Mouse (Mus musculus): ENCODE data around the gene Tsn. TPM values are rescaled to one million over a fixed set of nuclear protein-coding genes. Genes with fewer than 3 reads are reported as not detected.

Tsn gene
- polyA plus RNA-seq (2016; fragmentation: Nextera tagmentation; extraction: Ambion mirVana), result 386 and 410 TPM in 2 replicates

- Histone ChIP-seq H3K9me3 (no peaks in the 10 kb centered on the region), H3K4me2 (replicated peaks) (peak within 1 kb of the TSS; percentile 77), H3K4me3 (peak within 1 kb of the TSS; percentile 56), H3K27me3 (replicated peaks) (no peaks in the 10 kb centered on the region), H3K4me1 (peaks cover 6% of the 10 kb centered on the region; the same call in 1 of the 2 replicates), H3K27ac (peak within 1 kb of the TSS; percentile 79), H3K9ac (peak within 1 kb of the TSS; percentile 71), H3K36me3 (peaks cover 6% of the 10 kb centered on the region)
- ATAC-seq (ENCODE audit: low FRiP score, low read depth), result peak; percentile 51
- 56% methylated on average over 12 of the region's 12 CpGs for WGBS
Observed at GRCm38 (mm10) chr1:118311622-118312326, at the start of gene Tsn. Gene Tsn, minus strand, starts transcription at chr1:118311739.

- no peaks in the 10 kb centered on the region for H3K36me3 ChIP-seq
- 68% methylated on average over 6 of the region's 6 CpGs for WGBS
- ATAC-seq (ENCODE audit: low FRiP score, low read depth), result no peak
Observed at GRCm38 (mm10) chr1:118359071-118359761, 47.7 kb upstream of the Tsn start.

GRCm38 (mm10) chr1:118349922-118350321, 38.4 kb upstream of the Tsn start:
- Histone ChIP-seq H3K36me3 (no peaks in the 10 kb centered on the region), H3K4me2 (replicated peaks) (no peak overlapping the region), H3K4me3 (no peak overlapping the region), H3K9me3 (no peaks in the 10 kb centered on the region), H3K27me3 (replicated peaks) (no peaks in the 10 kb centered on the region), H3K27ac (no peak overlapping the region), H3K9ac (no peak overlapping the region), H3K4me1 (no peaks in the 10 kb centered on the region)
- no peak for ATAC-seq (ENCODE audit: low FRiP score, low read depth)
- 81% methylated on average over 3 of the region's 3 CpGs for whole genome bisulfite sequencing

More at GRCm38 (mm10) chr1:118359071-118359761, 47.7 kb upstream of the Tsn start:
- Histone ChIP-seq H3K4me1 (no peaks in the 10 kb centered on the region), H3K4me3 (no peak overlapping the region), H3K4me2 (replicated peaks) (no peak overlapping the region), H3K27ac (no peak overlapping the region), H3K9me3 (no peaks in the 10 kb centered on the region), H3K27me3 (replicated peaks) (no peaks in the 10 kb centered on the region), H3K9ac (no peak overlapping the region)

GRCm38 (mm10) chr1:118343649-118344435, 32.3 kb upstream of the Tsn start:
- Histone ChIP-seq H3K4me1 (no peaks in the 10 kb centered on the region), H3K27ac (no peak overlapping the region), H3K4me3 (no peak overlapping the region), H3K9me3 (no peaks in the 10 kb centered on the region), H3K36me3 (no peaks in the 10 kb centered on the region), H3K9ac (no peak overlapping the region), H3K27me3 (replicated peaks) (no peaks in the 10 kb centered on the region), H3K4me2 (replicated peaks) (no peak overlapping the region)
- no peak for ATAC-seq (ENCODE audit: low FRiP score, low read depth)
- 46% methylated on average over 6 of the region's 6 CpGs for WGBS

GRCm38 (mm10) chr1:118337921-118338320, 26.4 kb upstream of the Tsn start:
- H3K9me3 ChIP-seq, result no peaks in the 10 kb centered on the region
- ATAC-seq (ENCODE audit: low FRiP score, low read depth), result no peak
- no peaks in the 10 kb centered on the region for H3K4me1 ChIP-seq
- 77% methylated on average over 5 of the region's 5 CpGs for WGBS
- no peak overlapping the region for H3K9ac ChIP-seq
- H3K4me2 ChIP-seq (replicated peaks), result no peak overlapping the region
- no peak overlapping the region for H3K27ac ChIP-seq
- H3K36me3 ChIP-seq, result peaks cover 21% of the 10 kb centered on the region
- H3K4me3 ChIP-seq, result no peak overlapping the region
- no peaks in the 10 kb centered on the region for H3K27me3 ChIP-seq (replicated peaks)

- Histone ChIP-seq H3K9ac (no peak overlapping the region), H3K27me3 (replicated peaks) (no peaks in the 10 kb centered on the region), H3K4me1 (no peaks in the 10 kb centered on the region), H3K9me3 (no peaks in the 10 kb centered on the region), H3K27ac (no peak overlapping the region), H3K4me2 (replicated peaks) (no peak overlapping the region), H3K36me3 (peaks cover 41% of the 10 kb centered on the region), H3K4me3 (no peak overlapping the region)
- ATAC-seq (ENCODE audit: low FRiP score, low read depth), result no peak
Observed at GRCm38 (mm10) chr1:118335847-118336246, 24.3 kb upstream of the Tsn start.

GRCm38 (mm10) chr1:118334749-118335713, 23.5 kb upstream of the Tsn start:
- Histone ChIP-seq H3K36me3 (peaks cover 50% of the 10 kb centered on the region), H3K4me2 (replicated peaks) (no peak overlapping the region), H3K9me3 (no peaks in the 10 kb centered on the region), H3K9ac (no peak overlapping the region), H3K4me1 (no peaks in the 10 kb centered on the region), H3K4me3 (no peak overlapping the region), H3K27me3 (replicated peaks) (no peaks in the 10 kb centered on the region), H3K27ac (no peak overlapping the region)
- ATAC-seq (ENCODE audit: low FRiP score, low read depth), result no peak
- 87% methylated on average over 9 of the region's 9 CpGs for WGBS

GRCm38 (mm10) chr1:118321661-118322201, 10.2 kb upstream of the Tsn start, which contains the start of gene Nifk:
Gene Nifk, plus strand, starts transcription at chr1:118321839.
- Histone ChIP-seq H3K27ac (no peak within 1 kb of the TSS), H3K9ac (peak within 1 kb of the TSS; percentile 72), H3K4me1 (peaks cover 9% of the 10 kb centered on the region), H3K36me3 (peaks cover 16% of the 10 kb centered on the region; the same call in 1 of the 2 replicates), H3K4me2 (replicated peaks) (peak within 1 kb of the TSS; percentile 78), H3K4me3 (peak within 1 kb of the TSS; percentile 90), H3K9me3 (no peaks in the 10 kb centered on the region), H3K27me3 (replicated peaks) (no peaks in the 10 kb centered on the region)
- ATAC-seq (ENCODE audit: low FRiP score, low read depth), result peak; percentile 94
- WGBS, result under 1% methylated on average over 37 of the region's 37 CpGs

GRCm38 (mm10) chr1:118320696-118321095, 9.2 kb upstream of the Tsn start:
- no peak overlapping the region for H3K27ac ChIP-seq
- no peak overlapping the region for H3K4me2 ChIP-seq (replicated peaks)
- H3K4me3 ChIP-seq, result no peak overlapping the region
- no peak for ATAC-seq (ENCODE audit: low FRiP score, low read depth)
- H3K36me3 ChIP-seq, result peaks cover 16% of the 10 kb centered on the region; the same call in 1 of the 2 replicates
- H3K9me3 ChIP-seq, result no peaks in the 10 kb centered on the region
- H3K4me1 ChIP-seq, result peaks cover 9% of the 10 kb centered on the region
- whole genome bisulfite sequencing, result 70% methylated on average over 2 of the region's 2 CpGs
- no peak overlapping the region for H3K9ac ChIP-seq
- H3K27me3 ChIP-seq (replicated peaks), result no peaks in the 10 kb centered on the region

- Histone ChIP-seq H3K36me3 (peaks cover 12% of the 10 kb centered on the region), H3K27me3 (replicated peaks) (no peaks in the 10 kb centered on the region), H3K4me2 (replicated peaks) (peak overlapping the region; percentile 77), H3K9ac (peak overlapping the region; percentile 71), H3K9me3 (no peaks in the 10 kb centered on the region), H3K4me3 (peak overlapping the region; percentile 56), H3K27ac (peak overlapping the region; percentile 79), H3K4me1 (peaks cover 6% of the 10 kb centered on the region; the same call in 1 of the 2 replicates)
- peak; percentile 100 for ATAC-seq (ENCODE audit: low FRiP score, low read depth)
- under 1% methylated on average over 67 of the region's 67 CpGs for WGBS
Observed at GRCm38 (mm10) chr1:118310780-118311621, 538 bp downstream of the Tsn start.

Measured in neural tube, embryonic 12.5 days (tissue).